Mouse (Mus musculus): Measurements from ENCODE around the gene Kcnip1.

GRCm38 (mm10) chr11:33803093-33803492, 189.9 kb downstream of the Kcnip1 start:
- no peak for TF ChIP-seq CTCF (IDR thresholded peaks at IDR 0.05; ENCODE audit: extremely low read depth, insufficient read depth, insufficient read length, insufficient replicate concordance)
- TF ChIP-seq POLR2A (IDR thresholded peaks at IDR 0.05; ENCODE audit: low read depth, low read length): no peak
